Mouse (Mus musculus) olfactory bulb, adult 2 months (tissue): Measurements from ENCODE around the gene Slc30a7.

Source experiments
- CTCF ChIP-seq: fragments of 200-500 bp; IDR thresholded peaks from 2 replicates; pipeline ENCODE4 v1.5.1; 2012; ENCODE audit warnings: low read depth, mild to moderate bottlenecking, low read length, moderate library complexity; ENCODE audit not compliant: insufficient read depth
- POLR2A ChIP-seq: fragments of 200-500 bp; IDR thresholded peaks from 2 replicates; pipeline ENCODE4 v1.6.1; 2012; ENCODE audit warnings: mild to moderate bottlenecking, low read depth, low read length, moderate library complexity; ENCODE audit not compliant: insufficient read depth

DNA sequence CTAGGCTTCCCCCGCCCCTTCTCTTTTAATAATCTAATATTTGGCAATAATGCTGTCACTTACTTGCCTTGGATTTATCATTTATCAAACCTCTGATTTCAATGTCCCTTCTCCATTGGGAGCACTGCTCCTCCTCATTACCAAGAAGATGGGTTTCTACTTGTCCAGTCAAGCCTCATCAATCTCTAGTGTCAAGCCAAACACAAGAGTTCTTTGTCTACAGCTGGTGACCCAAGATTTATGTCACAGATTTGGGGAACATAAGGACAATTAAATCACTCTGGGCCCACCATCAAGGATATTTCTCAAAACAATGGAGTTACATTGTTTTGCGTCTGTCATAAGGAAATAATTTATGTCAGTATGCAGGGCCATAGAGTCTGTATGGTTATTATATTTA lies 114.0 kb downstream of the Slc30a7 start:
- TF ChIP-seq CTCF, result no peak
- no peak for TF ChIP-seq POLR2A
